Mouse (Mus musculus) liver, embryonic 14.5 days (tissue): Measurements from ENCODE around the gene Ttc29. TPM values are rescaled to one million over a fixed set of nuclear protein-coding genes. Genes with fewer than 3 reads are reported as not detected.

Experiments used
- ATAC-seq: fragments of 200-750 bp; cut with Nextera tagmentation; 2 replicates; pipeline ENCODE4 v1.8.0; 2017; ENCODE audit warnings: moderate number of reproducible peaks, mild to moderate bottlenecking, moderate library complexity; ENCODE audit not compliant: insufficient read depth
- DNase-seq, 3 experiments: peaks; one replicate each; pipeline ENCODE4 v3.0.0-alpha.2; 2012 to 2013; ENCODE audit warnings: low read depth in 3 of 3, low spot score in 3 of 3
- H3K27ac ChIP-seq: fragments of 300-500 bp; sonication (generic); 2 replicates; pipeline ENCODE4 v1.5.1; 2014; ENCODE audit warnings: moderate library complexity, mild to moderate bottlenecking, control low read depth, inconsistent platforms
- H3K27me3 ChIP-seq: fragments of 300-500 bp; sonication (generic); 2 replicates; pipeline ENCODE4 v1.6.1; 2014; ENCODE audit warnings: mild to moderate bottlenecking, low read length, moderate library complexity; ENCODE audit not compliant: control insufficient read depth, insufficient read depth
- H3K36me3 ChIP-seq: fragments of 300-500 bp; sonication (generic); replicated peaks from 2 replicates; pipeline ENCODE4 v1.6.1; 2014; ENCODE audit warnings: low read depth; ENCODE audit not compliant: control insufficient read depth, insufficient read depth
- H3K4me1 ChIP-seq, 2 experiments: fragments of 200-500 bp in 1 of 2; fragments of 300-500 bp in 1 of 2; sonication (generic) in 1 of 2; replicated peaks; 2 replicates each; pipeline ENCODE4 v1.6.1; 2012 to 2014; ENCODE audit warnings: antibody characterized with exemption in 1 of 2, inconsistent platforms in 1 of 2, low read length in 1 of 2; ENCODE audit not compliant: control insufficient read depth in 2 of 2, insufficient read depth in 2 of 2
- H3K4me2 ChIP-seq: fragments of 300-500 bp; sonication (generic); 2 replicates; pipeline ENCODE4 v1.6.1; 2014; ENCODE audit warnings: low read depth, mild to moderate bottlenecking, control low read depth, moderate library complexity
- H3K4me3 ChIP-seq, 2 experiments: fragments of 200-500 bp in 1 of 2; fragments of 300-500 bp in 1 of 2; sonication (generic) in 1 of 2; 2 replicates each; pipeline ENCODE4 v1.5.1; 2012 to 2014; ENCODE audit warnings: low read depth in 2 of 2, low read length in 2 of 2, mild to moderate bottlenecking in 2 of 2, control low read depth in 1 of 2, inconsistent platforms in 1 of 2, moderate library complexity in 1 of 2; ENCODE audit not compliant: insufficient read depth in 1 of 2
- H3K9ac ChIP-seq: fragments of 300-500 bp; sonication (generic); replicated peaks from 2 replicates; pipeline ENCODE4 v1.6.1; 2014; ENCODE audit warnings: mild to moderate bottlenecking, control low read depth, moderate library complexity
- H3K9me3 ChIP-seq: fragments of 300-500 bp; sonication (generic); 2 replicates; pipeline ENCODE4 v1.6.1; 2016; ENCODE audit warnings: low read length, mixed read lengths; ENCODE audit not compliant: control insufficient read depth
- CTCF ChIP-seq: IDR thresholded peaks from 2 replicates; pipeline ENCODE4 v1.5.1; 2016; ENCODE audit warnings: antibody characterized with exemption, low read depth, control low read depth
- EP300 ChIP-seq: IDR thresholded peaks from 2 replicates; pipeline ENCODE4 v1.6.1; 2016; ENCODE audit warnings: antibody characterized with exemption, low read depth
- WGBS: fragments of 180-500 bp; shearing (Covaris S2); extraction: QIAGEN DNeasy Blood & Tissue Kit; methylation state at CpG from one replicate; pipeline ENCODE4 v1.1.7; 2014; ENCODE audit not compliant: insufficient replicate concordance; 5-methylcytosine and 5-hydroxymethylcytosine counted together
- polyA plus RNA-seq, 2 experiments: library from polyadenylated mRNA; depleted of rRNA in 1 of 2; stranded (reverse) in 1 of 2; unstranded in 1 of 2; fragments of >200 nt; fragmentation: Nextera tagmentation in 1 of 2; extraction: Ambion mirVana in 1 of 2; gene quantifications; 2 replicates each; pipeline versions ENCODE4 v1.2.1 to v1.2.3; 2012 to 2014

Ttc29 gene
- polyA plus RNA-seq, 2 experiments = not detected

GRCm38 (mm10) chr8:78423937-78424336 lies 210.8 kb downstream of the Ttc29 start:
- H3K27me3 ChIP-seq = peaks cover 28% of the 10 kb centered on the region
- ATAC-seq = no peak
- H3K4me1 ChIP-seq = no peaks in the 10 kb centered on the region
- H3K36me3 ChIP-seq = no peaks in the 10 kb centered on the region
- no peaks in the 10 kb centered on the region for H3K9me3 ChIP-seq
- no peak for DNase-seq
- WGBS = 0% methylated on average over 1 of the region's 1 CpGs
- no peak overlapping the region for H3K27ac ChIP-seq
- no peak overlapping the region for H3K4me3 ChIP-seq
- no peak overlapping the region for H3K4me2 ChIP-seq
- no peak for TF ChIP-seq CTCF
- H3K9ac ChIP-seq = no peak overlapping the region

GRCm38 (mm10) chr8:78426455-78426854 lies 213.4 kb downstream of the Ttc29 start:
- Histone ChIP-seq H3K27me3 (peaks cover 22% of the 10 kb centered on the region), H3K4me3 (no peak overlapping the region), H3K9ac (no peak overlapping the region), H3K9me3 (no peaks in the 10 kb centered on the region), H3K27ac (no peak overlapping the region), H3K4me1 (no peaks in the 10 kb centered on the region), H3K36me3 (no peaks in the 10 kb centered on the region), H3K4me2 (no peak overlapping the region)
- 4% methylated on average over 10 of the region's 10 CpGs for WGBS
- ATAC-seq = no peak
- TF ChIP-seq EP300 (no peak), CTCF (no peak)
- no peak for DNase-seq

GRCm38 (mm10) chr8:78426875-78427768 lies 214.0 kb downstream of the Ttc29 start:
- Histone ChIP-seq H3K4me2 (no peak overlapping the region), H3K27ac (no peak overlapping the region), H3K4me3 (no peak overlapping the region), H3K4me1 (no peaks in the 10 kb centered on the region), H3K9me3 (no peaks in the 10 kb centered on the region), H3K27me3 (peaks cover 24% of the 10 kb centered on the region), H3K36me3 (no peaks in the 10 kb centered on the region), H3K9ac (no peak overlapping the region)
- ATAC-seq = no peak
- no peak for DNase-seq
- 4% methylated on average over 32 of the region's 32 CpGs for WGBS
- no peak for TF ChIP-seq CTCF
- TF ChIP-seq EP300 = no peak

- ATAC-seq (no peak), DNase-seq (no peak)
- Histone ChIP-seq H3K27ac (no peak overlapping the region), H3K4me1 (no peaks in the 10 kb centered on the region), H3K4me2 (no peak overlapping the region), H3K9ac (no peak overlapping the region), H3K9me3 (no peaks in the 10 kb centered on the region), H3K27me3 (peaks cover 28% of the 10 kb centered on the region), H3K4me3 (no peak overlapping the region), H3K36me3 (no peaks in the 10 kb centered on the region)
- TF ChIP-seq EP300 (no peak), CTCF (no peak)
- 2% methylated on average over 8 of the region's 8 CpGs for WGBS
Observed at GRCm38 (mm10) chr8:78427769-78428130, 214.7 kb downstream of the Ttc29 start.

GRCm38 (mm10) chr8:78428148-78428547 lies 215.1 kb downstream of the Ttc29 start:
- Histone ChIP-seq H3K27ac (no peak overlapping the region), H3K9me3 (no peaks in the 10 kb centered on the region), H3K4me3 (no peak overlapping the region), H3K36me3 (no peaks in the 10 kb centered on the region), H3K27me3 (peaks cover 29% of the 10 kb centered on the region), H3K4me1 (no peaks in the 10 kb centered on the region), H3K4me2 (no peak overlapping the region), H3K9ac (no peak overlapping the region)
- ATAC-seq (no peak), DNase-seq (no peak)
- WGBS = 9% methylated on average over 11 of the region's 11 CpGs
- TF ChIP-seq CTCF = no peak
- TF ChIP-seq EP300 = no peak
